Mouse (Mus musculus) kidney, embryonic 14.5 days (tissue): ENCODE measurements around the gene Pdzd2. TPM values are rescaled to one million over a fixed set of nuclear protein-coding genes. Genes with fewer than 3 reads are reported as not detected.

ENCODE experiments used
- ATAC-seq: fragments of 200-750 bp; cut with Nextera tagmentation; 2 replicates; pipeline ENCODE4 v1.8.0; 2017; ENCODE audit warnings: moderate number of reproducible peaks, mild to moderate bottlenecking, moderate TSS enrichment, moderate library complexity; ENCODE audit not compliant: low FRiP score, low TSS enrichment
- H3K27ac ChIP-seq: fragments of 300-500 bp; sonication (generic); 2 replicates; pipeline ENCODE4 v1.5.1; 2014; ENCODE audit warnings: low read depth, mild to moderate bottlenecking, low read length, moderate library complexity, mixed read lengths
- H3K27me3 ChIP-seq: fragments of 300-500 bp; sonication (generic); 2 replicates; pipeline ENCODE4 v1.6.1; 2014; ENCODE audit warnings: mild to moderate bottlenecking, low read length; ENCODE audit not compliant: control insufficient read depth, insufficient read depth
- H3K36me3 ChIP-seq: fragments of 300-500 bp; sonication (generic); 2 replicates; pipeline ENCODE4 v1.6.1; 2014; ENCODE audit warnings: low read length, mixed read lengths; ENCODE audit not compliant: control insufficient read depth, insufficient read depth
- H3K4me1 ChIP-seq: fragments of 300-500 bp; sonication (generic); 2 replicates; pipeline ENCODE4 v1.6.1; 2014; ENCODE audit warnings: low read length, mixed read lengths; ENCODE audit not compliant: control insufficient read depth, insufficient read depth
- H3K4me2 ChIP-seq: fragments of 300-500 bp; sonication (generic); replicated peaks from 2 replicates; pipeline ENCODE4 v1.6.1; 2014; ENCODE audit warnings: low read depth, mild to moderate bottlenecking, low read length
- H3K4me3 ChIP-seq: fragments of 300-500 bp; sonication (generic); 2 replicates; pipeline ENCODE4 v1.5.1; 2014; ENCODE audit warnings: mild to moderate bottlenecking, low read length
- H3K9ac ChIP-seq: fragments of 300-500 bp; sonication (generic); 2 replicates; pipeline ENCODE4 v1.6.1; 2014; ENCODE audit warnings: low read depth, mild to moderate bottlenecking, low read length, moderate library complexity
- H3K9me3 ChIP-seq: fragments of 300-500 bp; sonication (generic); 2 replicates; pipeline ENCODE4 v1.6.1; 2016; ENCODE audit warnings: low read length; ENCODE audit not compliant: control insufficient read depth
- WGBS: fragments of 180-500 bp; shearing (Covaris S2); extraction: QIAGEN DNeasy Blood & Tissue Kit; methylation state at CpG from one replicate; pipeline ENCODE4 v1.1.7; 2014; 5-methylcytosine and 5-hydroxymethylcytosine counted together
- polyA plus RNA-seq: library from polyadenylated mRNA; unstranded; fragments of >200 nt; fragmentation: Nextera tagmentation; extraction: Ambion mirVana; gene quantifications from 2 replicates; pipeline ENCODE4 v1.2.1, GENCODE M21; 2014

Pdzd2 gene
- polyA plus RNA-seq, 1 experiment from 2014 or later = 43.7 TPM

DNA sequence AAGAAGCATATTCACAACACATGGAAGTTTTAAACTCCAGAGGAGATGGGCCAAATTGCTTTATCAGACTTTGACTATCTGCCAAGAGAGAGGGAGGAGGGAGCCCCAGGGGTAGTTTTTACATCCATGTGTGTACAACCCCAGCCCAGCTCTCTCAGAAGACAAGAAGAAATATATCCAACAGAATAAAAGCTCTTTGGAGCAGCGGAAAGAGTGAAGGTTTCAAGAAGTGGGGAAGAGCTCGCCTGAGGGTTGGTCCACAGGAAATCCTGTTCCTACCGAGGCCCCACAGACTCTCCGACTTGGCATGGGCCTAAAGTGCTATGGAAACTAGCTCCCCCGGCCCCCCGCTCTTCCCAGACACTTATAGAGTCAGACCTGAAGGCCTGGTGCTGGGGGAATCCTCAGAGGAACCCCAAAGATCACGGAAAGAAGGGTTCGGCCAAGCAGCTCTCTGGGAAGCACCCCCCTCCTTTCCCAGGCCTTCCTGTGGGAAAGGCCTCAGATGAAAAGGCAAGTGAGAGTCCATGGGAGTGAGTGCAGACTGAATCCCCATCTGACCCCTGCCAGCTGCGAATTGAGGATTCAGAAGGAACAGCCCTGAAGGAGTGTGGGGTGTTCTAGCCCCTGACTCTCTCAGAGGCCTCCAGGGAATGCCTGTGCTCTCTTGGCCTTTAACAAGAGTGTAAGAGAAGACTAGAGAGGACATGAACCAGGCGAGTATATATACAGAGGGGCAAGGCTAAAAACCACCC, 134.3 kb downstream of the Pdzd2 start:
- Histone ChIP-seq H3K36me3 (no peaks in the 10 kb centered on the region), H3K9ac (no peak overlapping the region), H3K4me1 (peaks cover 7% of the 10 kb centered on the region; the same call in 1 of the 2 replicates), H3K27ac (peak overlapping the region; percentile 90), H3K4me2 (no peak overlapping the region), H3K4me3 (no peak overlapping the region), H3K9me3 (no peaks in the 10 kb centered on the region), H3K27me3 (no peaks in the 10 kb centered on the region)
- ATAC-seq = peak; percentile 65
- WGBS = 60% methylated on average over 10 of the region's 10 CpGs

DNA sequence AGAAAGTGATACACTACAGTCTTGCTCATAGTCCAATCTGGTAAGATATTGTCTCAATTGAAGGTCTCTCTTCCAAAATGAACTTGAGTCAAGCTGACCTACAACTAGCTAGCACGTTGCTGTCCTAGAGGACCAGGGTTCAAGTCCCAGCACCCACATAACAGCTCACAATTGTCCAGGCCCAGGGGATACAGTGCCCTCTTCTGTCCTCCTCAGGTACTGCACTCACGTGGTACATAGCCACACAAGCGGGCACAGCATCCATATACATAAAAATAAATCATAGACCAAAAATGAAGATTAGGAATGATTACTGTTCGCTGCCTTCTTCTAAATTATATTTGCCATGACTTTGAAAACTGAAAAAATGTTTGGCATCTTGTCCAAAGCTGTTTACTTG, 136.1 kb downstream of the Pdzd2 start:
- no peaks in the 10 kb centered on the region for H3K9me3 ChIP-seq
- H3K36me3 ChIP-seq = no peaks in the 10 kb centered on the region
- H3K9ac ChIP-seq = no peak overlapping the region
- no peak overlapping the region for H3K4me2 ChIP-seq
- no peaks in the 10 kb centered on the region for H3K27me3 ChIP-seq
- H3K4me3 ChIP-seq = no peak overlapping the region
- ATAC-seq = no peak
- WGBS = 91% methylated on average over 4 of the region's 4 CpGs
- no peak overlapping the region for H3K27ac ChIP-seq
- H3K4me1 ChIP-seq = peaks cover 7% of the 10 kb centered on the region; the same call in 1 of the 2 replicates

DNA sequence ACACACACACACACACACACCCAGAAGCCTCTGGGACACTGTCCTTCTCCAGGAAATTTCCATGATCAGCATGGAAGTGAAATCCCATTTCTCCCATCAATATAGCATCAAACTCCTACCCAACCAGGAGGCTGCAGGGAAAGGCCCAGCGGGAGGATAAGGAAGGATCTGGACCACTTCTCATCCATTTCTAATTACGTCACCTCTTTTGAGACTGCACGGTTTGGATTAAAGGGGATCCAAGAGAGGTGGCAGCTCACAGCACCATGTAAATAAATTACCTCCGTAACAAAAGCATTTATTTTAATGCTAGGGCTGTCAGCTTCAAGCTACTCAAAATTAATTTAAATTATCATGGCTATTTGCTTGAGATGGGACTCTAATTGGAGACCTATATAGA, 146.6 kb downstream of the Pdzd2 start:
- no peak overlapping the region for H3K27ac ChIP-seq
- no peaks in the 10 kb centered on the region for H3K27me3 ChIP-seq
- no peak overlapping the region for H3K4me3 ChIP-seq
- no peak overlapping the region for H3K9ac ChIP-seq
- WGBS = 63% methylated on average over 4 of the region's 4 CpGs
- H3K4me1 ChIP-seq = no peaks in the 10 kb centered on the region
- no peaks in the 10 kb centered on the region for H3K36me3 ChIP-seq
- no peaks in the 10 kb centered on the region for H3K9me3 ChIP-seq
- ATAC-seq = no peak
- no peak overlapping the region for H3K4me2 ChIP-seq

DNA sequence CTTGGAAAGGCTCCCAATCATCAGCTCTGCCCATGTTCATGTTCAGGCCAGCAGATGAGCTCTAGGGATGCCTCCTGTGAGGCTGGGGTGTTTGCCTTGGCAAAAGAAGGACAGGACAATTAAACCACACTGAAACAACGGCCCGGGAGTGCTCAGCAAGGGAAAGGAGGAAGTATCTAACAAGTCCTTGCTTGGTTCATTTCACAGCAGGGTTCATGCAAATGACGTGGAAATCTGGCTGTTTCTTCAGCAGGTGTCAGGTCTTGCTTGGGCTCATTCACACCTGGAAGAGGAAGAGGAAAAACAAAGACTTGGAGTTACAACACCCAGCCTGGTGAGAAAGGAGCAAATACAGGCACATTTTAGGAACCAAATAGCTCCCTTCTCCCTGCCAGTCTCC, 147.1 kb downstream of the Pdzd2 start:
- Histone ChIP-seq H3K27me3 (no peaks in the 10 kb centered on the region), H3K9me3 (no peaks in the 10 kb centered on the region), H3K9ac (no peak overlapping the region), H3K36me3 (no peaks in the 10 kb centered on the region), H3K4me3 (no peak overlapping the region), H3K27ac (no peak overlapping the region), H3K4me2 (no peak overlapping the region), H3K4me1 (no peaks in the 10 kb centered on the region)
- ATAC-seq = no peak
- 15% methylated on average over 3 of the region's 3 CpGs for WGBS

DNA sequence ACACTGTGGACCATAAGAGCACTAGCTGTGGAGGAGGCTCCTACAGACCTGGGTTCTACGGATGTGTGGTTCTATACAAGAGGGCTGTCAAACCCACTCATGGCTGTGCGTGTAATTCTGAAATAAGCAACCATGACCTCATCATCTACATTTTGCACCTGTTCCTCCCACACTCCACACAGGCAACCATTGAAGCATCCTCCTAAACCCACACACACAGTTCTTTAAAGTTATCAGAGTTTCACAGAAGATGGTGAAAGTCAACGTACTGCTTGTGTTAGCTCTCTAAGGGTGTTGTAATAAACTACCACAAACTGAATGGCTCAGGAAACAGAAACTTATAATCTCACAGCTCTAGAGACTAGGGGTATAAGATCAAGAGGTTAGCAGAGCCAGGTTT, 151.1 kb downstream of the Pdzd2 start:
- Histone ChIP-seq H3K4me3 (no peak overlapping the region), H3K36me3 (no peaks in the 10 kb centered on the region), H3K4me1 (0 out of 2 replicates have a peak, but pooled peaks cover 3% of the 10 kb centered on the region), H3K27me3 (no peaks in the 10 kb centered on the region), H3K4me2 (no peak overlapping the region), H3K9me3 (no peaks in the 10 kb centered on the region), H3K27ac (no peak overlapping the region), H3K9ac (no peak overlapping the region)
- ATAC-seq = no peak
- WGBS = 92% methylated on average over 3 of the region's 3 CpGs

DNA sequence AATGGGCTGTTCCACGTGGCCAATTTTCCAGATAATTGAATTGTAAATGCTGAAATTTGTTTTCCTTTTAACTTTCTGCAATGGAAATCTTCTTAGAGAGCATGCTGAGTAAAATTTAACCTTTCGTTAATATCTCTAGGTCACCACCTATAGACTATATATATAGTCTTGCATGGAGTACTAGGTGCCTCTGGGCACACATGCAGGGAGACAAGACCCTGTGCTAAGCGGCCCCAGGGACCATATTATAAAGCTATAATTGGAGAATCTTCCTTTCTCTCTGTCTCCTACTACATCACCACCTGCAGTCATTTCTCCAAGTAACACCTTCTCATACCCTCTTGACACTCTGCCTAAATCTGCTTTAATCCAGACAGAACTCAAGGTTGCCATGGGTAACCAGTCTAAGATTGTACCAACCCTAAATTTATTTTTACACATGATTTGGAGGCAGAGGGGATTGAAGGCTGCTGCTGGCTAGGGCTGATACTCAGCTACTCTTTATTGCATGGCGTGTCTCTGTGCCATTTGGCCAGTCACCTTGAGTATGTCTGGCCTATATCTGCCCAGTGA, 152.8 kb downstream of the Pdzd2 start:
- H3K4me3 ChIP-seq = no peak overlapping the region
- no peak overlapping the region for H3K9ac ChIP-seq
- ATAC-seq = no peak
- no peak overlapping the region for H3K4me2 ChIP-seq
- WGBS = 77% methylated on average over 4 of the region's 4 CpGs
- no peaks in the 10 kb centered on the region for H3K27me3 ChIP-seq
- H3K36me3 ChIP-seq = no peaks in the 10 kb centered on the region
- no peak overlapping the region for H3K27ac ChIP-seq
- H3K9me3 ChIP-seq = no peaks in the 10 kb centered on the region
- 0 out of 2 replicates have a peak, but pooled peaks cover 3% of the 10 kb centered on the region for H3K4me1 ChIP-seq

DNA sequence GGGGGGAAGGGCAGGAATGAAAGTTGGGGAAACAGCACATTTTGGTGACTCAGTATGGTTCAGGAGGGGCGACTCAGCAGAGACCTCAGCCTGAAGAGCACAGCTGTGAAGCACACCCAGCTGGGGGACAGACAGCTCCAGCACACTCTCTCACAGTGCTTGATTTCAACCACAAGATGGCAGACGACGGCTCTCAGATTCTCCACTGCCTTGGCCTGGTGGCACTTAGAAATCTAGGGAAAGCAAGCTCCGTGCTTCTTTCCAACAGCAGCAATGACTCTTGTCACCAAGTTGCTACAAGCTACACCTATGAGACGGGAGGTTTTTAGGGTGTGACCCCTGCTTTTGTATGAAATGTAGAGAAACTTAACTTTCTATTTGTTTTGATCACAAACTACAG, 153.6 kb downstream of the Pdzd2 start:
- ATAC-seq = peak; percentile 92
- Histone ChIP-seq H3K27me3 (no peaks in the 10 kb centered on the region), H3K27ac (no peak overlapping the region), H3K9ac (no peak overlapping the region), H3K4me2 (no peak overlapping the region), H3K36me3 (no peaks in the 10 kb centered on the region), H3K4me1 (0 out of 2 replicates have a peak, but pooled peaks cover 3% of the 10 kb centered on the region), H3K4me3 (no peak overlapping the region), H3K9me3 (no peaks in the 10 kb centered on the region)
- 4% methylated on average over 5 of the region's 5 CpGs for WGBS

DNA sequence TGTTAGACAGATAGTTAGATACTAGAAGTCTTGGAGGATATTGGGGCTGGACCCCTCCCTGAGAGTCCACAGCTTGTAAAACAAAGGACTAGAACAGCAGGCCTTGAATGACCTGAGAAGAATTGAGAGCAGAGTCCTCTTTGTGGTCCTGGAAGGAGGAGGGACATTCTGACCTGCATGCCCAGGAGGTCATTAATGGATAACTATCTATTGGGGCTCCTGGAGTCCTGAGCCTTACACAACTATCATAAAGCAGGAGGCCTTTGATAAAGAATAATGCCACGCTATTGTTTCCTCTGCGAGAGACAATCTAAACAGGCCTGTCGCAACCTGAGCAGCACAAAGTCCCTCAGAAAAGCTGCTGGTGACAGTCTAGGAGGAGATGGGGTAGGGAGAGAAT, 156.7 kb downstream of the Pdzd2 start:
- H3K9me3 ChIP-seq = no peaks in the 10 kb centered on the region
- 0 out of 2 replicates have a peak, but pooled peaks cover 3% of the 10 kb centered on the region for H3K4me1 ChIP-seq
- no peak overlapping the region for H3K27ac ChIP-seq
- no peak overlapping the region for H3K4me3 ChIP-seq
- no peak overlapping the region for H3K4me2 ChIP-seq
- 81% methylated on average over 3 of the region's 3 CpGs for WGBS
- ATAC-seq = no peak
- no peaks in the 10 kb centered on the region for H3K27me3 ChIP-seq
- H3K36me3 ChIP-seq = no peaks in the 10 kb centered on the region
- no peak overlapping the region for H3K9ac ChIP-seq

DNA sequence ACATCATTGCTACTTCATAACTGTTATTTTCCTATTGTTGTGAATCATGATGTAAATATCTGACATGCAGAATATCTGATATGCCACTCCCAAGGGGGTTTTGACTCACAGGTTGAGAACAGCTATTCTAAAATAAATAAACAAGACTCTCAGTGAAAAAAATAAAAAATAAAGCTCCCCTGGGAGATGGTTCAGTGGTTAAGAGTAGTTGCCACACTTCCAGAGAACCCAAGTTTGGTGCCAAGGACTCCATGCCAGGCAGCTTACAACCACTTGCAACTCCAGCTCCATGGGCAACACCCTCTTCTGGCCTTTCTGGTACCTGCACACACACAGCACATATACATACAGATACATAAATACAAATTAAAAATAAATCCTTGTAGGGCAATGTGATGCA, 157.3 kb downstream of the Pdzd2 start:
- Histone ChIP-seq H3K27ac (no peak overlapping the region), H3K9me3 (no peaks in the 10 kb centered on the region), H3K9ac (no peak overlapping the region), H3K36me3 (no peaks in the 10 kb centered on the region), H3K27me3 (no peaks in the 10 kb centered on the region), H3K4me1 (peaks cover 3% of the 10 kb centered on the region; the same call in 1 of the 2 replicates), H3K4me3 (no peak overlapping the region), H3K4me2 (no peak overlapping the region)
- no peak for ATAC-seq
